Mouse (Mus musculus) CH12.LX (cell line): Measurements from ENCODE around the gene Arl14.
"Not testable (repeated sequence)": the region's sequence is repeated elsewhere in the genome, so short reads cannot be mapped to it uniquely, and the experiment has no call there.

Experiments
- CHD1 ChIP-seq: IDR thresholded peaks from 2 replicates; pipeline ENCODE4 v1.6.1; 2012; ENCODE audit warnings: low read depth, low read length, improper control_type of control experiment, inconsistent platforms
- CHD2 ChIP-seq: IDR thresholded peaks from 2 replicates; pipeline ENCODE4 v1.6.1; 2011; ENCODE audit warnings: low read length, improper control_type of control experiment
- CTCF ChIP-seq, 2 experiments: IDR thresholded peaks in 1 of 2; conservative IDR thresholded peaks in 1 of 2; 2 replicates each; pipeline ENCODE4 v1.5.1; 2011 to 2012; ENCODE audit warnings: low read depth in 2 of 2, low read length in 2 of 2, improper control_type of control experiment in 1 of 2, inconsistent platforms in 1 of 2, mild to moderate bottlenecking in 1 of 2, moderate library complexity in 1 of 2
- E2F4 ChIP-seq: IDR thresholded peaks from 2 replicates; pipeline ENCODE4 v1.6.1; 2011; ENCODE audit warnings: low read depth, low read length, improper control_type of control experiment; ENCODE audit not compliant: insufficient replicate concordance
- GABPA ChIP-seq: IDR thresholded peaks from 2 replicates; pipeline ENCODE4 v1.6.1; 2012; ENCODE audit warnings: low read depth, low read length, improper control_type of control experiment, inconsistent platforms; ENCODE audit not compliant: insufficient replicate concordance
- IRF4 ChIP-seq: IDR thresholded peaks from 2 replicates; pipeline ENCODE4 v1.6.1; 2014; ENCODE audit warnings: low read depth, mild to moderate bottlenecking, inconsistent platforms, low read length, improper control_type of control experiment
- MAFK ChIP-seq: IDR thresholded peaks from 2 replicates; pipeline ENCODE4 v1.6.1; 2011; ENCODE audit warnings: low read length, improper control_type of control experiment; ENCODE audit not compliant: insufficient replicate concordance
- MAZ ChIP-seq: IDR thresholded peaks from 2 replicates; pipeline ENCODE4 v1.6.1; 2012; ENCODE audit warnings: low read depth, mild to moderate bottlenecking, inconsistent platforms, low read length, improper control_type of control experiment, moderate library complexity
- MXI1 ChIP-seq: IDR thresholded peaks from 2 replicates; pipeline ENCODE4 v1.6.1; 2011; ENCODE audit warnings: mild to moderate bottlenecking, low read depth, low read length, improper control_type of control experiment
- NRF1 ChIP-seq: IDR thresholded peaks from 2 replicates; pipeline ENCODE4 v1.6.1; 2014; ENCODE audit warnings: low read depth, mild to moderate bottlenecking, inconsistent platforms, low read length, improper control_type of control experiment, moderate library complexity
- POLR2A ChIP-seq: IDR thresholded peaks from 2 replicates; pipeline ENCODE4 v1.6.1; 2011; ENCODE audit warnings: low read depth, mild to moderate bottlenecking, improper control_type of control experiment, low read length
- TBP ChIP-seq: conservative IDR thresholded peaks from 2 replicates; pipeline ENCODE4 v1.6.1; 2011; ENCODE audit warnings: low read depth, low read length, improper control_type of control experiment
- UBTF ChIP-seq: IDR thresholded peaks from 2 replicates; pipeline ENCODE4 v1.6.1; 2012; ENCODE audit warnings: low read depth, mild to moderate bottlenecking, inconsistent platforms, low read length, improper control_type of control experiment, moderate library complexity
- ZNF384 ChIP-seq: IDR thresholded peaks from 2 replicates; pipeline ENCODE4 v1.6.1; 2012; ENCODE audit warnings: low read depth, low read length, improper control_type of control experiment, inconsistent platforms

- TF ChIP-seq ZNF384 = 0 out of 2 replicates have a peak, but pooled peaks have one; percentile 20
- TF ChIP-seq CTCF (conservative IDR thresholded peaks at IDR 0.05 in 1 of 2, IDR thresholded peaks at IDR 0.05 in 1 of 2; ENCODE audit: low read depth in 2 of 2, low read length in 2 of 2); MAZ; POLR2A; E2F4; MXI1; MAFK; CHD1; NRF1; GABPA; CHD2; IRF4; UBTF; TBP: not testable (repeated sequence)
Measured at GRCm38 (mm10) chr3:69264299-69264698, 42.1 kb downstream of the Arl14 start.
